In the genomic region with DNA sequence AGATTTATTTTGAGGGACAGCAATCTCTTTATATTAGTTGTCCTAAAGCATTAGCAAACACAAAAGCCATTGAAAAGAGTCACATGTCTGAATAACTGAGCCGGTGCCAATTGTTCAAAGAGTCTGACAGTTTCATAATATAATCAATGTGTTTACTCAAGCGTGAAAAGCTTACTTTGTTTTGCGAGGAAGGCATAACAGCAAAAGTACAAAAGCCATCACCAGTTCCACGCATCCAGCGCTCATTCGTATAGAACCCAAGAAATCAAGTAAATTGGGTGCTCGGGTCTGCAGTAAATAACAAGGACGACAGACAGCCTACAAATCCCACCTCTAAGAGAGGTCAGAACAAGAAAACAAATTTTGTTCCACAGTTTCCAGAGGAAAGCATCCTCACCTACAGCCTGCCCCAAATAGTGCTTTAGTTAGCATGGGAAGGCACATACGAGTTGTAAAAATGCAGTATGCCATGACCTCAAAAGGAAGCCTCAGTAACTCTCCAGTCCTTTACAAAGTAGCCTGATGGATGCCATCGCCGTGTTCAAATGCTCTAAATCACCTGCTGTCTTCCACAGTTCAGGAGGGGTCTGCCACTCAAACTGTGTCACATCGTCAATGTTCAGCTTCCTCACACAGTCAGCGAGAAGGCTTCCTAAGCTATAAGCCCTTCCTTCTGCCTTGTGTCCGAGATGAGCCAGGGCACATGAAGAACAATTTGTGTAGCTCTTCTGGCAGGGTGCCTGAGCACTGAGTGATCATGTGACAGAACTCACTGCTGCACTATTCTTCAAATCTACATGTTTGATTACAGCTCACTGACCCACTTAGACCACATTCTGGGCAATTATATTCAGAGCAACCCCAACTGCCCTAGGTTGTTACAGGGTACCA, we compare ENCODE assay signal across 8 mouse cellular contexts. TPM values are rescaled to one million over a fixed set of nuclear protein-coding genes. Genes with fewer than 3 reads are reported as not detected.
A peak's percentile ranks its signal among the peaks of the same experiment; 100 is the strongest.
DNase-seq lines count a peak whose midpoint lies in the region; ATAC-seq lines count a peak whose summit lies in the region.

No protein-coding gene starts in this region.

- DNase-seq in left cerebral cortex, adult 11 months (ENCODE audit: low spot score): peak; percentile 36
- DNase-seq in left cerebral cortex, postnatal 10 days (ENCODE audit: extremely low spot score in 1 of 2, low spot score in 2 of 2): no peak
- peak; percentile 64 for DNase-seq in kidney, postnatal 14 days
- DNase-seq in gastrocnemius, postnatal 25 days: no peak
- no peak for DNase-seq in right cerebral cortex, postnatal 36 days (ENCODE audit: low spot score in 2 of 2)
- no peak for DNase-seq in urinary bladder, postnatal 25 days (ENCODE audit: low spot score)

- 7% methylated on average over 14 of the region's 14 CpGs for WGBS in forebrain, embryonic 15.5 days

- peaks cover 39% of the 10 kb centered on the region for H3K4me1 ChIP-seq in forebrain, embryonic 15.5 days

- intact Hi-C loops in left cerebral cortex, postnatal 10 days (cut with DNase I): no loop called here

- no peaks in the 10 kb centered on the region for H3K36me3 ChIP-seq in forebrain, embryonic 15.5 days

- H3K9me3 ChIP-seq in forebrain, embryonic 15.5 days: no peaks in the 10 kb centered on the region

- no peak overlapping the region for H3K9ac ChIP-seq in forebrain, embryonic 15.5 days (replicated peaks)

- H3K27me3 ChIP-seq in forebrain, embryonic 15.5 days: no peaks in the 10 kb centered on the region

- no peak overlapping the region for H3K4me3 ChIP-seq in forebrain, embryonic 15.5 days

- H3K27ac ChIP-seq in forebrain, embryonic 15.5 days (replicated peaks): peak overlapping the region; percentile 78

- ATAC-seq in cerebellum, adult (ENCODE audit: insufficient number of reproducible peaks, low FRiP score, low TSS enrichment): peak; percentile 31; the same call in 1 of the 2 replicates
- ATAC-seq in forebrain, embryonic 15.5 days (replicated peaks): peak; percentile 86

- H3K4me2 ChIP-seq in forebrain, embryonic 15.5 days (replicated peaks): peak overlapping the region; percentile 29

RNA-seq across cellular contexts. Expression of a gene that starts 41.9 kb away (rescaled TPM):
- 1 to 10 TPM; 5.4 to 6.0 TPM for total RNA-seq in left cerebral cortex, postnatal 10 days (2021)
- polyA plus RNA-seq in forebrain, embryonic 15.5 days (2015; fragmentation: Nextera tagmentation; extraction: Ambion mirVana): 8.4 and 9.4 TPM in 2 replicates
- total RNA-seq in gastrocnemius, postnatal 25 days (2021): under 1 TPM; 0.54 to 0.88 TPM

Comparison
In these comparisons a context has a peak if more than half of its experiments do, and no peak if none do; other contexts are left out.
1. DNase-seq: peak in left cerebral cortex, adult 11 months (single experiment) and kidney, postnatal 14 days (single experiment); none in left cerebral cortex, postnatal 10 days (0 of 2), gastrocnemius, postnatal 25 days (single experiment), right cerebral cortex, postnatal 36 days (0 of 2) and urinary bladder, postnatal 25 days (single experiment).